Mouse (Mus musculus) ES-E14 (cell line): ENCODE data around the gene Prpf40b. TPM values are rescaled to one million over a fixed set of nuclear protein-coding genes. Genes with fewer than 3 reads are reported as not detected.

Experiments
- DNase-seq: peaks from one replicate; pipeline ENCODE4 v3.0.0-alpha.2; 2013; ENCODE audit warnings: low read depth, low spot score
- H3K27ac ChIP-seq: 2 replicates; pipeline ENCODE4 v1.5.1; 2012; ENCODE audit warnings: low read depth, mild to moderate bottlenecking, low read length, moderate library complexity, mixed read lengths; ENCODE audit not compliant: poor library complexity, insufficient read depth, severe bottlenecking
- H3K36me3 ChIP-seq: 2 replicates; pipeline ENCODE4 v1.6.1; 2012; ENCODE audit warnings: mild to moderate bottlenecking, low read length, moderate library complexity, mixed read lengths; ENCODE audit not compliant: control insufficient read depth, poor library complexity, insufficient read depth, severe bottlenecking
- H3K4me1 ChIP-seq, 2 experiments: fragments of 150-350 bp in 1 of 2; sonication (generic) in 1 of 2; 2 replicates each; pipeline ENCODE4 v1.6.1; 2012; ENCODE audit warnings: low read length in 2 of 2, mild to moderate bottlenecking in 1 of 2, mixed read lengths in 1 of 2; ENCODE audit not compliant: control insufficient read depth in 2 of 2, insufficient read depth in 2 of 2, poor library complexity in 1 of 2
- H3K4me3 ChIP-seq, 2 experiments: fragments of 150-350 bp in 1 of 2; sonication (generic) in 1 of 2; 2 replicates each; pipeline ENCODE4 v1.5.1; 2012; ENCODE audit warnings: low read length in 2 of 2, low read depth in 1 of 2, mild to moderate bottlenecking in 1 of 2, mixed read lengths in 1 of 2; ENCODE audit not compliant: insufficient read depth in 1 of 2, poor library complexity in 1 of 2, severe bottlenecking in 1 of 2
- H3K9ac ChIP-seq: 2 replicates; pipeline ENCODE4 v1.6.1; 2012; ENCODE audit warnings: low read depth, mild to moderate bottlenecking, low read length, mixed read lengths; ENCODE audit not compliant: poor library complexity, insufficient read depth, severe bottlenecking
- H3K9me3 ChIP-seq: fragments of 150-350 bp; sonication (generic); 2 replicates; pipeline ENCODE4 v1.6.1; 2012; ENCODE audit warnings: low read depth, mild to moderate bottlenecking, low read length; ENCODE audit not compliant: control insufficient read depth, insufficient read depth
- CHD2 ChIP-seq: IDR thresholded peaks from 2 replicates; pipeline ENCODE4 v1.6.1; 2014; ENCODE audit warnings: mild to moderate bottlenecking, low read depth, low read length, inconsistent platforms
- HCFC1 ChIP-seq: IDR thresholded peaks from 2 replicates; pipeline ENCODE4 v1.6.1; 2012; ENCODE audit warnings: low read length, inconsistent platforms, borderline replicate concordance; ENCODE audit not compliant: insufficient read depth
- MAFK ChIP-seq: IDR thresholded peaks from 2 replicates; pipeline ENCODE4 v1.6.1; 2014; ENCODE audit warnings: mild to moderate bottlenecking, low read depth, low read length, inconsistent platforms; ENCODE audit not compliant: insufficient read depth
- ZC3H11A ChIP-seq: IDR thresholded peaks from 2 replicates; pipeline ENCODE4 v1.6.1; 2012; ENCODE audit warnings: low read depth, mild to moderate bottlenecking, inconsistent platforms, low read length, borderline replicate concordance
- ZNF384 ChIP-seq: IDR thresholded peaks from 2 replicates; pipeline ENCODE4 v1.6.1; 2012; ENCODE audit warnings: low read depth, low read length, inconsistent platforms
- in situ Hi-C, 2 experiments: fragments of 600-800 bp; cut with MboI; formaldehyde crosslinking; loops; one replicate each; pipeline ENCODE4 v1.15.1; 2025; ENCODE audit warnings: low sequenced_read_pairs in 2 of 2, inconsistent platforms in 1 of 2; ENCODE audit not compliant: unreplicated experiment in 2 of 2
- total RNA-seq: library from RNA; depleted of rRNA; stranded (reverse); fragments of 300-350 nt; gene quantifications from 2 replicates; pipeline ENCODE4 v1.2.3, GENCODE M21; 2012

Gene Prpf40b
- total RNA-seq, 1 experiment, result 42.4 TPM

GRCm38 (mm10) chr15:99264363-99264762, 30.5 kb upstream of the Prpf40b start:
- DNase-seq, result no peak
- peak overlapping the region; percentile 11 for H3K27ac ChIP-seq

GRCm38 (mm10) chr15:99265679-99266078, 29.2 kb upstream of the Prpf40b start:
- TF ChIP-seq ZNF384 (no peak), ZC3H11A (peak; percentile 63; the same call in 1 of the 2 replicates), CHD2 (no peak)
- peak; percentile 90 for DNase-seq
- H3K36me3 ChIP-seq, result no peaks in the 10 kb centered on the region
- H3K9me3 ChIP-seq, result no peaks in the 10 kb centered on the region
- in situ Hi-C loops, result no loop called here
- H3K4me3 ChIP-seq, result no peak overlapping the region
- peaks cover 11% of the 10 kb centered on the region in 2 experiments; a peak in 3 of 4 replicates for H3K4me1 ChIP-seq
- no peak overlapping the region for H3K27ac ChIP-seq
- H3K9ac ChIP-seq, result no peak overlapping the region

More at GRCm38 (mm10) chr15:99264363-99264762, 30.5 kb upstream of the Prpf40b start:
- no peak overlapping the region for H3K9ac ChIP-seq
- H3K4me1 ChIP-seq, result peaks cover 16 to 17% of the 10 kb centered on the region in 2 experiments; a peak in 3 of 4 replicates
- in situ Hi-C loops, result no loop called here
- H3K9me3 ChIP-seq, result no peaks in the 10 kb centered on the region
- H3K4me3 ChIP-seq, result no peak overlapping the region
- TF ChIP-seq MAFK (no peak), CHD2 (no peak), ZNF384 (no peak), ZC3H11A (no peak)
- H3K36me3 ChIP-seq, result no peaks in the 10 kb centered on the region

- in situ Hi-C loops, result no loop called here
- no peak for DNase-seq
- H3K27ac ChIP-seq, result no peak overlapping the region
- TF ChIP-seq ZC3H11A (no peak), CHD2 (no peak), MAFK (no peak), HCFC1 (no peak), ZNF384 (no peak)
- H3K36me3 ChIP-seq, result no peaks in the 10 kb centered on the region
- H3K9ac ChIP-seq, result no peak overlapping the region
- peaks cover 0 to 2% of the 10 kb centered on the region in 2 experiments; a peak in 1 of 4 replicates for H3K4me1 ChIP-seq
- H3K9me3 ChIP-seq, result no peaks in the 10 kb centered on the region
- H3K4me3 ChIP-seq, result no peak overlapping the region
Measured at GRCm38 (mm10) chr15:99276095-99276494, 18.8 kb upstream of the Prpf40b start.

- no peak overlapping the region for H3K9ac ChIP-seq
- no peaks in the 10 kb centered on the region for H3K4me1 ChIP-seq
- in situ Hi-C loops, result no loop called here
- no peaks in the 10 kb centered on the region for H3K36me3 ChIP-seq
- H3K9me3 ChIP-seq, result no peaks in the 10 kb centered on the region
- DNase-seq, result no peak
- H3K27ac ChIP-seq, result no peak overlapping the region
- TF ChIP-seq CHD2 (no peak), ZNF384 (no peak), HCFC1 (no peak), ZC3H11A (no peak)
- H3K4me3 ChIP-seq, result no peak overlapping the region
Measured at GRCm38 (mm10) chr15:99278271-99278670, 16.6 kb upstream of the Prpf40b start.

- DNase-seq, result no peak
- no peak for TF ChIP-seq ZC3H11A
- 0 out of 2 replicates have a peak, but pooled peaks have one; percentile 26 for TF ChIP-seq ZNF384
- H3K4me3 ChIP-seq, result no peak overlapping the region
- no peaks in the 10 kb centered on the region for H3K36me3 ChIP-seq
- H3K9ac ChIP-seq, result no peak overlapping the region
- peaks cover 2 to 12% of the 10 kb centered on the region in 2 experiments; a peak in 2 of 4 replicates for H3K4me1 ChIP-seq
- no peaks in the 10 kb centered on the region for H3K9me3 ChIP-seq
- no peak overlapping the region for H3K27ac ChIP-seq
- in situ Hi-C loops, result no loop called here
Measured at GRCm38 (mm10) chr15:99283456-99283855, 11.4 kb upstream of the Prpf40b start.
